Mouse (Mus musculus): ENCODE results near the gene Capn1. TPM values are rescaled to one million over a fixed set of nuclear protein-coding genes. Genes with fewer than 3 reads are reported as not detected.
A peak's percentile ranks its signal among the peaks of the same experiment; 100 is the strongest.

The Capn1 gene
- 1.8 and 2.2 TPM in 2 replicates for polyA plus RNA-seq (2021; fragmentation: Nextera tagmentation)
- long read RNA-seq, experiment 1, result 0 reads
- long read RNA-seq, experiment 2, partial matches to known transcripts, result 0 of 7 reads
- long read RNA-seq, experiment 2, other reads (novel, unspliced or antisense), result 7 of 7 reads

DNA sequence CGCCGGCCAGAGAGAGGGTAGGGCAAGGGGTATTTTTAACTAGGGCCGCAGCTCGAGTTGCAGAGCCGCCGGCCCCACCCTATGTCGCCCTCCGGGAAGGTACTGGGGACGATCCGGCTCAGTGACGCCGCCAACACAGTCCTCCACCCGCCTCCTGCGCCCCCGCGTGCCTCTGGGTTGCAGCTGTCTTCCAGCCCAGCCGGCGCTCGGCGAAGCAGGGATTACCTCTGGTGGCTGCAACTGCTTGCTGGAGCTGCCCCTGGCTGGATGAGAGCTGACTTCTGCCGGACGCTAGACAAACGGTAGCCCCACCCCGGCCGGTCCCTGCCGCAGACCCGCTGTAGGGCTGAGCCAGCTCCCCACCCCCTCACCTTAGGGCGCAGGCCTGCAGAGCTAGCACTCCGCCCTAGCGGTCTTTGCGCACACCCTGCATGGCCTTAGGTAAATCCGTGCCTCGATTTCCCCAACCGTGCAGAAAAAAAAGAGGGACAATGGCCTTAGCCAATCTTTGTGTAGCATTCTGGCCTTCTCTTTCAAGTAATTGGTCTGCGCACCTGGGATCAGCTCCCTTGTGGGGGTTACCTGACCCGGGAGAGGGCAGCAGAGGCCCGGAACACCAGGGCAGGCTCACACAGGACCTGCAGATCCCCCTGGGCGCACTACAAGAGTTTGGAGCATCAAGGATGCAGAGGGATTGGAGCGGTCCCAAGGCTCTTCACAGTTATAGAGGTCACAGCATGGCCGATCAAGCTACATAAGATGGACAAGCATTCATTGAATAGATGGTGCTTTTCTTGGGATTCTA lies at the start of gene Capn1:
TSS of gene Capn1 (minus strand) at position 387 of the 805 bp plus-strand sequence.

DNA sequence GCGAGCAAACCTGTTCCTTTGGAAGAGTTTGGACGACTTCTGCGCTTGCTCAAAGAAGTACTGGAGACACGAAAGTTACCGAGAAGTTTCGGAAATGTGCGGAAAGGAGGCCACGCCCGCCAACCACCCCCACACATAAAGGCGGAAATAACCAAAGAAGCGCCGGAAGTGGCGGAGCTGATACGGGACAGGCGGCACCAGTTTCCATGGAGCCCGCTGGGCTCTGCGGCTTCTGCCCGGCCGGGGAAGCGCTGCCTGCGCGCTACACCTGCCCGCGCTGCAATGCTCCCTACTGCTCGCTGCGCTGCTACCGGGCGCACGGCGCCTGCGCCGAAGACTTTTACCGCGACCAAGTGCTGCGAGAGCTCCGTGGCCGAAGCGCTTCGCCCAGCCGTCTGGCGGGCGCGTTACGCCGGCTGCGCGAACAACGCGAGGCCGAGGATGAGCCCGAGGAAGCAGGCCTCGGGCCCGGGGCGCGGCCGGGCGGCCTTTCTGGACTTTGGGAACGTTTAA lies 45.4 kb upstream of the Capn1 start, which contains the start of gene Znhit2:
TSS of gene Znhit2 (plus strand) at position 172 of the 513 bp plus-strand sequence.

GRCm38 (mm10) chr19:6057313-6058096 lies 41.8 kb upstream of the Capn1 start, which contains the start of the genes Mrpl49 and Fau:
Gene Mrpl49 (minus strand): TSS chr19:6057785.
Gene Fau (plus strand): TSS chr19:6057844.

GRCm38 (mm10) chr19:6046294-6047153 lies 30.8 kb upstream of the Capn1 start, which contains the start of gene Syvn1:
Gene Syvn1 (plus strand): TSS chr19:6046576.

DNA sequence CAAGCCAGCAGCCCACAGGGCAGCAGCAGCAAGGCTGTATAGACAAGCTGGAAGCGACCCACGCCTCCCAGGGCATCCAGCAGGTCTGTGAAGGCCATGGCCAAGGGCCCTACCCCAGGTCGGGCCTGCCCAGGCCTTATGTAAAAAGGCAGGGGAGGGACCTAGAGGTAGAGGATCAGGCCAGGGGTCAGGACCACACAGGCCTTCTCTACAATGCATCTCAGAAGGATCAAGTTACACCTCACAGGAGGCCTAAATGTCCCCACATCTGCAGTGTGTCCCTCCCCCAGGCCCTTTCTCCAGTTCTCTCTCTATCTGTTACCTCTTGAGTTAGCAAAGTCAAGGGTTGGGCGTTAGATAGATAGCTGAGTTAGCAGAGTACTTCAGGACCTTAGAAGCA lies 29.7 kb downstream of the Capn1 start, which contains the start of gene Slc22a20:
TSS of gene Slc22a20 (minus strand) at position 101 of the 400 bp plus-strand sequence.

DNA sequence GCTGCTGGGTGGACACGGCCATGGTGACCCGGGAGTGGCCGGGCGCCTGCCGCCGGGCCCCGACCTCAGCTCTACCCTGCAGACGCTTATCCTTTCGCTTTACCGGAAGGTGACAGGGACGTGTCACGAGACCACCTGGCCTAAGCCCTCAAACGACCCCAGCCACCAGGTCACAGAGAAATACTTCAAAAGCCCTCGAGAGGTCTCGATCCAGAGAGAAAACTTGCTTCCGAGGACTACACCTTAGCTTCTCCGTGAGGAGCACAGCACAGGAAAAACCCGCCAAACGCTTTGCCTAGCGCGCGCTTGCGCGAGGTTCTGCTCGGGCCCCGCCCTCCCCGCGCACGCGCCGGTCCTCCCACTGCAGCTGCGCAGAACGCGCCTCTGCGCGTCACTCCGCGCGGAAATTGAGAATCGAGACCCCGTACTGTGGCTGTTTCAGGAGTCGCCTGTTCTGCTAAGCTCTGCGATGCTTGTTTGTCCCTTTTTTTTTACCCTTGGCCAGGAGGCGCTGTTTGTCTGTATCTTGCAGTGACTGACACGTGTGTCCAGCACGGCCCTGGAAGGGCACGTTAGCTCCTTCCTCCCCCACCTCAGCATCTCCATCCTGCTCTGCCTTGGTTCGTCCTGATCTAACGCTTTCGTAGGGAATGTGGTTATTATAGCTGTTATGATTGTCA lies 51.7 kb downstream of the Capn1 start, which contains the start of gene Pola2:
TSS of gene Pola2 (minus strand) at position 320 of the 680 bp plus-strand sequence.

Small RNA genes lying within 50 kb of the gene (microRNA-seq; reads per million reads assigned to microRNA genes)
- 6.7 reads per million, percentile 24 among the genes with 10 or more reads in this experiment for gene Mir6988

Other genes with a start within 250 kb of the Capn1 start
- 53.3 and 62.2 TPM in 2 replicates for gene Scyl1, start 244.5 kb downstream of the Capn1 start, polyA plus RNA-seq (2021; fragmentation: Nextera tagmentation)
- 14.0 and 15.8 TPM in 2 replicates for gene Frmd8, start 140.6 kb downstream of the Capn1 start, polyA plus RNA-seq (2021; fragmentation: Nextera tagmentation)
- gene Slc25a45, start 138.1 kb downstream of the Capn1 start, polyA plus RNA-seq (2021; fragmentation: Nextera tagmentation), result 0.98 and 1.3 TPM in 2 replicates
- gene Tigd3, start 121.7 kb downstream of the Capn1 start, polyA plus RNA-seq (2021; fragmentation: Nextera tagmentation), result 0.85 and 0.88 TPM in 2 replicates
- 36.4 and 37.3 TPM in 2 replicates for gene Dpf2, start 102.9 kb downstream of the Capn1 start, polyA plus RNA-seq (2021; fragmentation: Nextera tagmentation)
- 8.6 and 11.3 TPM in 2 replicates for gene Cdc42ep2, start 91.1 kb downstream of the Capn1 start, polyA plus RNA-seq (2021; fragmentation: Nextera tagmentation)
- 2.8 and 2.9 TPM in 2 replicates for gene Pola2, start 51.7 kb downstream of the Capn1 start, polyA plus RNA-seq (2021; fragmentation: Nextera tagmentation)
- not detected in 2 replicates for gene Slc22a20, start 29.8 kb downstream of the Capn1 start, polyA plus RNA-seq (2021; fragmentation: Nextera tagmentation)
- 36.6 and 44.8 TPM in 2 replicates for gene Syvn1, start 30.7 kb upstream of the Capn1 start, polyA plus RNA-seq (2021; fragmentation: Nextera tagmentation)
- 51.5 and 58.6 TPM in 2 replicates for gene Mrpl49, start 41.9 kb upstream of the Capn1 start, polyA plus RNA-seq (2021; fragmentation: Nextera tagmentation)
- 3,358 and 3,673 TPM in 2 replicates for gene Fau, start 41.9 kb upstream of the Capn1 start, polyA plus RNA-seq (2021; fragmentation: Nextera tagmentation)
- 85.4 and 98.5 TPM in 2 replicates for gene Znhit2, start 45.3 kb upstream of the Capn1 start, polyA plus RNA-seq (2021; fragmentation: Nextera tagmentation)
- gene Tm7sf2, start 52.5 kb upstream of the Capn1 start, polyA plus RNA-seq (2021; fragmentation: Nextera tagmentation), result 14.6 and 16.9 TPM in 2 replicates
- gene Vps51, start 61.3 kb upstream of the Capn1 start, polyA plus RNA-seq (2021; fragmentation: Nextera tagmentation), result 77.5 and 93.8 TPM in 2 replicates
- gene Tmem262, start 64.1 kb upstream of the Capn1 start, polyA plus RNA-seq (2021; fragmentation: Nextera tagmentation), result not detected in 2 replicates
- 0.39 TPM in 1 of 2 replicates, not detected in the other for gene Gm28374, start 66.4 kb upstream of the Capn1 start, polyA plus RNA-seq (2021; fragmentation: Nextera tagmentation)
- 66.0 and 69.1 TPM in 2 replicates for gene Zfpl1, start 69.1 kb upstream of the Capn1 start, polyA plus RNA-seq (2021; fragmentation: Nextera tagmentation)
- gene Cdca5, start 69.1 kb upstream of the Capn1 start, polyA plus RNA-seq (2021; fragmentation: Nextera tagmentation), result 0.09 and 0.10 TPM in 2 replicates
- not detected in 2 replicates for gene AC131692.1, start 78.5 kb upstream of the Capn1 start, polyA plus RNA-seq (2021; fragmentation: Nextera tagmentation)
- 0.09 TPM in 1 of 2 replicates, not detected in the other for gene Naaladl1, start 89.9 kb upstream of the Capn1 start, polyA plus RNA-seq (2021; fragmentation: Nextera tagmentation)
- 43.5 and 44.1 TPM in 2 replicates for gene Sac3d1, start 102.8 kb upstream of the Capn1 start, polyA plus RNA-seq (2021; fragmentation: Nextera tagmentation)
- 66.8 and 74.4 TPM in 2 replicates for gene Snx15, start 112.4 kb upstream of the Capn1 start, polyA plus RNA-seq (2021; fragmentation: Nextera tagmentation)
- gene Batf2, start 125.1 kb upstream of the Capn1 start, polyA plus RNA-seq (2021; fragmentation: Nextera tagmentation), result 0.24 TPM in 1 of 2 replicates, not detected in the other
- gene Arl2, start 125.7 kb upstream of the Capn1 start, polyA plus RNA-seq (2021; fragmentation: Nextera tagmentation), result 169 and 184 TPM in 2 replicates
- gene Majin, start 168.5 kb upstream of the Capn1 start, polyA plus RNA-seq (2021; fragmentation: Nextera tagmentation), result not detected in 2 replicates
- not detected in 2 replicates for gene Gpha2, start 210.5 kb upstream of the Capn1 start, polyA plus RNA-seq (2021; fragmentation: Nextera tagmentation)
- 31.7 and 43.9 TPM in 2 replicates for gene Ppp2r5b, start 220.0 kb upstream of the Capn1 start, polyA plus RNA-seq (2021; fragmentation: Nextera tagmentation)
- 6.7 and 6.8 TPM in 2 replicates for gene Atg2a, start 225.8 kb upstream of the Capn1 start, polyA plus RNA-seq (2021; fragmentation: Nextera tagmentation)

All from layer of hippocampus, adult 6 months (tissue).